Mouse (Mus musculus) intestine, postnatal 0 days (tissue): ENCODE data around the gene Kif27. TPM values are rescaled to one million over a fixed set of nuclear protein-coding genes. Genes with fewer than 3 reads are reported as not detected.
"Not testable (repeated sequence)": the region's sequence is repeated elsewhere in the genome, so short reads cannot be mapped to it uniquely, and the experiment has no call there.

ENCODE experiments used
- ATAC-seq: fragments of 200-750 bp; cut with Nextera tagmentation; 2 replicates; pipeline ENCODE4 v1.8.0; 2017; ENCODE audit warnings: mild to moderate bottlenecking, moderate TSS enrichment, moderate library complexity
- H3K27ac ChIP-seq: fragments of 300-500 bp; sonication (generic); 2 replicates; pipeline ENCODE4 v1.5.1; 2014; ENCODE audit warnings: mild to moderate bottlenecking, low read depth, low read length, moderate library complexity
- H3K27me3 ChIP-seq: fragments of 300-500 bp; sonication (generic); replicated peaks from 2 replicates; pipeline ENCODE4 v1.6.1; 2014; ENCODE audit warnings: low read length, mixed read lengths; ENCODE audit not compliant: control insufficient read depth, insufficient read depth
- H3K36me3 ChIP-seq: fragments of 300-500 bp; sonication (generic); 2 replicates; pipeline ENCODE4 v1.6.1; 2014; ENCODE audit warnings: mild to moderate bottlenecking, moderate library complexity; ENCODE audit not compliant: control insufficient read depth, insufficient read depth
- H3K4me1 ChIP-seq: fragments of 300-500 bp; sonication (generic); replicated peaks from 2 replicates; pipeline ENCODE4 v1.6.1; 2014; ENCODE audit warnings: antibody characterized with exemption, low read length, mixed read lengths; ENCODE audit not compliant: control insufficient read depth, insufficient read depth
- H3K4me2 ChIP-seq: fragments of 300-500 bp; sonication (generic); replicated peaks from 2 replicates; pipeline ENCODE4 v1.6.1; 2014; ENCODE audit warnings: low read depth, mild to moderate bottlenecking, moderate library complexity
- H3K4me3 ChIP-seq: fragments of 300-500 bp; sonication (generic); 2 replicates; pipeline ENCODE4 v1.5.1; 2014; ENCODE audit warnings: low read depth, low read length
- H3K9ac ChIP-seq: fragments of 300-500 bp; sonication (generic); 2 replicates; pipeline ENCODE4 v1.6.1; 2014; ENCODE audit warnings: mild to moderate bottlenecking, low read depth, low read length
- H3K9me3 ChIP-seq: fragments of 300-500 bp; sonication (generic); 2 replicates; pipeline ENCODE4 v1.6.1; 2016; ENCODE audit warnings: mixed run types; ENCODE audit not compliant: control insufficient read depth
- CTCF ChIP-seq: sonication (generic); IDR thresholded peaks from 2 replicates; pipeline ENCODE4 v1.5.1; 2016; ENCODE audit warnings: low read depth, mild to moderate bottlenecking, control low read depth, antibody characterized with exemption, moderate library complexity
- WGBS: fragments of 180-500 bp; shearing (Covaris S2); extraction: QIAGEN DNeasy Blood & Tissue Kit; methylation state at CpG from one replicate; pipeline ENCODE4 v1.1.7; 2014; 5-methylcytosine and 5-hydroxymethylcytosine counted together
- polyA plus RNA-seq: library from polyadenylated mRNA; unstranded; fragments of >200 nt; fragmentation: Nextera tagmentation; extraction: Ambion mirVana; gene quantifications from 2 replicates; pipeline ENCODE4 v1.2.1, GENCODE M21; 2015

The Kif27 gene
- polyA plus RNA-seq, 1 experiment from 2014 or later, result 0.55 TPM

DNA sequence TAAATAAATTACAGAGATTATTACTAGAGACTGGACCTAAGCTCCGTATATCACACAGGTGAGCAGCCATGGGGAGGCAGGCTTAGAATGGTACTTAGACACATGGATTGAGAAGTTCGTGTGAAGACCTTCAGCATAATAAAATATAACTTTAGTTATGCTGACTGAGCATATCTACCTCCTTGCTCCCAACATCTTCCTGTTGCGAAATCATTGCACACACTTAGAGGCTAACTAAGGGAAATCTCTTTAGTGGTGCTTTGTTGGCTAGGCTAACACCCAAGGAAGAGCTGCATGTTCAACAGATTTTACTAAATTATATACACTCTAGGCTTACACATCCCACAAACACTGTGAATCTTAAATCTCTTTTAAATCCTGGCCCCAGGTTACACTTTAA is 7.5 kb upstream of the Kif27 start:
- H3K27me3 ChIP-seq, result no peaks in the 10 kb centered on the region
- H3K27ac ChIP-seq, result no peak overlapping the region
- H3K4me3 ChIP-seq, result no peak overlapping the region
- no peak for ATAC-seq
- WGBS, result 57% methylated on average over 3 of the region's 3 CpGs
- no peaks in the 10 kb centered on the region for H3K36me3 ChIP-seq
- no peak overlapping the region for H3K9ac ChIP-seq
- no peak for TF ChIP-seq CTCF
- H3K4me1 ChIP-seq, result no peaks in the 10 kb centered on the region
- no peaks in the 10 kb centered on the region for H3K9me3 ChIP-seq
- no peak overlapping the region for H3K4me2 ChIP-seq

DNA sequence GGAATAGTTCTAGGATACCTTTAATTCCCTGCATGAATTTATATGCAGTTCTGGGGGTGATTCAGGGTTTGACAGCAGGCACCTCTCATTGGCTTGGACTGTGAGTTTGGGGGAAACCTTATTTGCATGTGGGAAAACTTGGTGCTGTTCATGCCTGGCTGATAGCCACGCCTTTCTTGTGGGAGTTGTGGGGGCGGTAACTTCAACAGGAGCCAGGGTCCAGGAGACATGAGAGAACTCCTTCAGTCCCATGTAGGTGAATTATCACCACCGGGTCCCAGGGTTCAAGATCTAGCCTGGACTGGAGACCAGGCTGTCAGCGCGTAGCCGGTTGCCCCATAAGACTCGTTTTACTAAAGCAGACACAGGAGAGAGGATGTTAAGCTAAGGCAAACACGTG is 6.3 kb upstream of the Kif27 start:
- H3K36me3 ChIP-seq, H3K4me1 ChIP-seq, H3K9me3 ChIP-seq, H3K27me3 ChIP-seq, H3K4me3 ChIP-seq: not testable (repeated sequence)
- WGBS, result 65% methylated on average over 8 of the region's 8 CpGs
- Histone ChIP-seq H3K4me2 (peak overlapping the region; percentile 30), H3K9ac (0 out of 2 replicates have a peak overlapping the region, but pooled peaks have one; percentile 22), H3K27ac (peak overlapping the region; percentile 83)
- ATAC-seq, result peak; percentile 2; the same call in 1 of the 2 replicates

DNA sequence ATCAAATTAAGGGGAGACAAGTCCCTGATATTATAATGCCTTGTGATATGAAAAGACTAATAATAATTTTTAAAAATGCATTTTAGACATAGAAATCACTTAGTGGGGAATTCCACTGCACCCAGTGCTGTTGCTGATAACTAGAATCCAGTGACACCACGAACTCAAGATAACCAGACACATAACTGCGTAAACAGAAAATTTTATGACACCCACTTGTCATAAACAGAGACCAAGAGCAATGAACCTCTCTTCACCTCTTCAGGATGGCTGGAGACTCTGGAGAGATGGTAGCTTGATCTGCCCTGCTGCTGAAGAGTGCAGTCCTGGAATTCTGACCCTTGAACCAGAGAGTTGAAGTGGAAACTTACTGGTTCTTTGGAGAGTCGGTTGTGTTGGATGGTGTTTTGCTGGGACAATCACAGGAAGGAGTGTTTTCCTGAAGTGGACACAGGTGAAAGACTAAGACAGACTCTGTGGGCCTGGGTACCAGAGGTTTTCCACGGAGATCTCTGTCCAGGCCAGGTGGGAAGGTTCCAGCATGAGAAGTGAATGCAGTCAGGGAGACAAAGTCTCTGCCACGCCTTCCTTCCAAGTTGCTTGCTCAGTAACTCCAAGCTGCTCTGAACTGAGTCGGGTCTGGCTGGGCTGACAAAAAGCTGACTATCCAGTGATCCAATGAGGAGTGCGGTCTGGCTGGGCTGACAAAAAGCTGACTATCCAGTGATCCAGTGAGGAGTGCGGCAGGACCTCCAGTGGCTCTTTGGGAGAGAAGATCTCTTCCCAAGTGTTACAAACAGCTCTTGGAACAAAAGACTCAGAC is 5.6 kb upstream of the Kif27 start:
- H3K4me3 ChIP-seq, result no peak overlapping the region
- H3K4me2 ChIP-seq, result peak overlapping the region; percentile 30
- H3K27me3 ChIP-seq, result no peaks in the 10 kb centered on the region
- no peaks in the 10 kb centered on the region for H3K9me3 ChIP-seq
- H3K27ac ChIP-seq, result peak overlapping the region; percentile 83
- H3K4me1 ChIP-seq, result no peaks in the 10 kb centered on the region
- H3K36me3 ChIP-seq, result no peaks in the 10 kb centered on the region
- no peak for TF ChIP-seq CTCF
- 39% methylated on average over 8 of the region's 8 CpGs for WGBS
- 0 out of 2 replicates have a peak overlapping the region, but pooled peaks have one; percentile 22 for H3K9ac ChIP-seq
- ATAC-seq, result peak; percentile 89

DNA sequence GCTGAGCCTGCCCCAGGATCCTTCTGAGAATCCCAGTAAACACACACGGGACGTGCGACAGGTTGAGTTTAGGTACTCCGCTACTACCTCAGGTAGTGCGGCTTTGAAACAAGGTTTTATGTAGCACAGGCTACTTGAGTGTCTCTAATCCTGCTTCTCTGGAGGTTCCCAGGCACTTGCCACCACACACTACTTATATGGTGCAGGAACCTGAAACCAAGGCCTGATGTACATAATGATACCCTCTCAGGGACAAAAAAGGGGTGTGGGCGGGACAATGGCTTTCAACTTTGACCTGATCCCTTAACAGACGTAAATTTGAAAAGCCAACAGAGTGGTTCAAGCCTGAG is 357 bp upstream of the Kif27 start:
- peak; percentile 62 for ATAC-seq
- H3K4me2 ChIP-seq, result peak overlapping the region; percentile 99
- H3K4me3 ChIP-seq, result peak overlapping the region; percentile 68
- WGBS, result 3% methylated on average over 7 of the region's 7 CpGs
- no peaks in the 10 kb centered on the region for H3K36me3 ChIP-seq
- no peak for TF ChIP-seq CTCF
- H3K27ac ChIP-seq, result peak overlapping the region; percentile 70
- H3K27me3 ChIP-seq, result 0 out of 2 replicates have a peak, but pooled peaks cover 2% of the 10 kb centered on the region
- H3K4me1 ChIP-seq, result no peaks in the 10 kb centered on the region; the same call in 1 of the 2 replicates
- H3K9ac ChIP-seq, result peak overlapping the region; percentile 47
- H3K9me3 ChIP-seq, result no peaks in the 10 kb centered on the region

DNA sequence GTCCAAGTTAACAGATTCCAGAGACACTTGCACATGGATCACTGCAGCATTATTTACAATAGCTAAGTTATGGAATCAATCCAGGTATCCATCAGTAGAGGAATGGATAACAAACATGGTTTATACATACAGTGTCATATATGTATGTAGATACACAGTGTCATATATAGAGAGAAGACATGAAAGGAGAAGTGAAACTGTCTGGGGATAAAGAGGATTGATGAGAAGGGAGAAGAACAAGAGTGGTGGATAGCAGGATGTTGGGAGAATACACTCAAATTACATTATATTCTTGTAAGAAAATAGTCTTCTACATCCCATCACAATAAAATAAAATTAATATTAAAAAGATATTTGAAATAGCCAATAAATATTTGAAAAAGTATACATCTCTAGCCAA is 5.9 kb downstream of the Kif27 start:
- H3K9me3 ChIP-seq, result no peaks in the 10 kb centered on the region
- H3K27me3 ChIP-seq, result 0 out of 2 replicates have a peak, but pooled peaks cover 2% of the 10 kb centered on the region
- H3K4me1 ChIP-seq, result no peaks in the 10 kb centered on the region
- no peak for ATAC-seq
- no peaks in the 10 kb centered on the region for H3K36me3 ChIP-seq
- no peak overlapping the region for H3K4me3 ChIP-seq
- no peak overlapping the region for H3K9ac ChIP-seq
- no peak overlapping the region for H3K27ac ChIP-seq
- no peak overlapping the region for H3K4me2 ChIP-seq
- TF ChIP-seq CTCF, result no peak

DNA sequence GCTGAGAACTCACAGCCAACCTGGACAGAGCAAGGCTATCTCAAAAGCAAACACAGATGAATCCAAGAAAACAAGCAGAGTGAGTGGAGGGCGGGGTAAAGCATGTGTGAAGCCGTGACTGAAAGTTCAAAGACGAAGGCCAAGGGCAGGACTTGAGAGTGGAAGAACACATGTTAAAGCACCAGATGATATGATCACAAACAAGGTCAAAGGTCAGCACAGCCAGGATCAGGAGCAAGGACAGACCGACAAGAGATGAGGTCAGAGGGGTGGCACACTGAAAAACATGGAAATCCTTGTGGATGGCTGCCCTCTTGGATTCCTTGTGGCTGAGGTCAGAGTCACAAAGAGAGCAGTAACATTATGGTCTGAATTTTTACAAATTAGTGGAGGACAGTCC is 8.3 kb downstream of the Kif27 start:
- peak; percentile 33; the same call in 1 of the 2 replicates for ATAC-seq
- no peak overlapping the region for H3K27ac ChIP-seq
- 33% methylated on average over 4 of the region's 4 CpGs for WGBS
- no peak overlapping the region for H3K4me2 ChIP-seq
- H3K27me3 ChIP-seq, result no peaks in the 10 kb centered on the region
- TF ChIP-seq CTCF, result no peak
- H3K9ac ChIP-seq, result no peak overlapping the region
- no peaks in the 10 kb centered on the region for H3K4me1 ChIP-seq
- no peaks in the 10 kb centered on the region for H3K36me3 ChIP-seq
- no peak overlapping the region for H3K4me3 ChIP-seq
- no peaks in the 10 kb centered on the region for H3K9me3 ChIP-seq
